Mouse (Mus musculus) thymus, postnatal 36 days (tissue): ENCODE data around the gene Rxrg.
A peak's percentile ranks its signal among the peaks of the same experiment; 100 is the strongest.

Experiments
- DNase-seq, 2 experiments: peaks; one replicate each; pipeline ENCODE4 v3.0.0; 2022; ENCODE audit warnings: mixed read lengths in 2 of 2

Rxrg gene

DNA sequence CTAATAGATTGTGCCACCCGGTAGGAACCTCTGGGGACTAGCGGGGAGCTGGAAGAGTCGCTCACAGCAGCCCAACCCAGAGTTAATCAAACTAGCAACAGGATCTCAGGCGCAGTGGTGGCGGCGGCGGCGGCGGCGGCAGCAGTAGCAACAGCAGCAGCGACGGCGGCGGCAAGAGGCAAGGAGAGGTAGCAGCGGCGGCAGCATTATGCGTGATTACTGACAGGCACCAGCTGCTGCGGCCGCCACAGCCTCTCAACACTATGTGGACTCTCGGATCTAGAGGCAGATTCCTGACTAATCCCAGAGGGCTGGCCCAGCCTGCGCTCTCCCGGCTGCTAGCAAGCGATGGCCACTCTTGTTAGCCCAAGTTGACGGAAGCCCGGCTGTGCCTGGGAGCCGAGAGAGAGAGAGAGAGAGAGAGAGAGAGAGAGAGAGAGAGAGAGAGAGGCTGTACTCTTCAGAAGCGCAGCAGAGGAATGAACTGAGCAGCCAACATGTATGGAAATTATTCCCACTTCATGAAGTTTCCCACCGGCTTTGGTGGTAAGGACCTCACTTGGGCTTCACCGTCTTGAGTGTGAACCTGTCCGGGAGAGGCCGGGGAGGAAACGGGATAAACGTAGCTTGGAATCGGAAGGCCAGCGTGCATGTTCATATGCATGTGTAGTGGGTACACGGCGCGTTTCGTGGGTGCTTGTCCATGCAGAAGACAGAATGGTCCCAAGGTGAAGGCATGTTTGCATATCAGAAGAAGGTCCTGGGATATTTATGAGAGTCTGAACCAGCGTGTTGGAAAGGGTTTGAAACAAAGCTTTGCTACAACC, at the start of gene Rxrg:
Rxrg (plus strand) TSS at position 130 of the 827 bp plus-strand sequence.
- DNase-seq, result peak in 1 of 2 experiments; percentile 6

DNA sequence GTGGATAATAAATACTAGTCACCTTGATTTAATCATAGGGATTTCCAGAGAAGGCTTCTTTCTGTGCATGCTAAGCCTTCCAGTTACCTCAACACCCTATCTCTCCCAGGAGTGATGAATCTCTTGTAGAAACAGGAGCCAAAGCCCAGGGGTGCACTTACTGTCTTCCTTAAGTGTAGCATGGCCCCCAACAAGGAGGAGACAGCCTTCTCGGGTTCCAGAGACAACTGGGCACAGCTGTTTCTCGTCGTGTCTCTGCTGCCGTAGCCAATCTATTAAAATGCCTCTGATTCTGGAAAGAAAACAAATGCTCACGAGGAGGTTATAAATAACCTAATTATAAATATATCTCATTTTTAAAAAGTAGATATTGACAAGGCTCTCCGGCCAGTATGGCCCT, 48.9 kb upstream of the Rxrg start:
- DNase-seq, result no peak

DNA sequence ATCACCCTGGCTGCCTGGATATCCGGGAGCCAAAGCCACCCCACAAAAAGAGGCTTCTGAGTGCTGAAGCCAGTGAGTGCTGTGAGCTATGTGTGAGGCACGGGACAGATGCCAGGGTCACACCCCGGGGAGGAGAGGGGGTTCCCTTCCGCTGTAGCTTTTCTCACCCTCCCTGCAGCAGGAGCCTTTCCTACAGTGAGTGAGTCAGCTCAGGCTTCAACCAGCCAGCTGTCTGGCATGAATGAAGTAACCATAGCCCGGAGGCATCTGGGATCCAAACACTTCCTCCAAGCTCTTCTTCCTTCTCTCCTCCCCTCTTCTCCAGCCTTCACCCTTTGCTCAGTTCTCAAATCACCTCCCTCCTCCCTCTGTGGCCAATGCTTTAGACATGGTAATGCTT, 46.6 kb upstream of the Rxrg start:
- peak in 1 of 2 experiments; percentile 12 for DNase-seq

GRCm38 (mm10) chr1:167553959-167554526, 44.1 kb upstream of the Rxrg start:
- no peak for DNase-seq

DNA sequence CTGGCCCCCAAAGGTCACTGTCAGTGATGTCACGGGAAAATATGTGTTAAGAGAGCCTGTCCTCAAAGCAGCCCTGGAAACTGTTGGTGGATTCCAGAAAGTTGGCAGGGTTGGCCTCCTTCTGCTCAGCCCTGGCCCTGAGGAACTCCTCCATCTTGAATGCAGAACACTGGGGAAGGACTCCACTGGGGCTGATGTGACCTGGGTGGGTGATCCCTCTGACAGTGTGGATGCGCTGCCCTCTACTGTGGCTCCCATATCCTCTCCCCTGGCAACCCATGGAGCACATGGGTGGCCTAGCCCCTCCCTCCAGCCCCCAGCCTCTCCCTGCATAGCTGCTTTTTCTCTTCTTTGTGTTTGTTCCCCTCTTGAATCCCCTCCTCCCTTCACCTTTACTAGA, 31.6 kb upstream of the Rxrg start:
- no peak for DNase-seq

DNA sequence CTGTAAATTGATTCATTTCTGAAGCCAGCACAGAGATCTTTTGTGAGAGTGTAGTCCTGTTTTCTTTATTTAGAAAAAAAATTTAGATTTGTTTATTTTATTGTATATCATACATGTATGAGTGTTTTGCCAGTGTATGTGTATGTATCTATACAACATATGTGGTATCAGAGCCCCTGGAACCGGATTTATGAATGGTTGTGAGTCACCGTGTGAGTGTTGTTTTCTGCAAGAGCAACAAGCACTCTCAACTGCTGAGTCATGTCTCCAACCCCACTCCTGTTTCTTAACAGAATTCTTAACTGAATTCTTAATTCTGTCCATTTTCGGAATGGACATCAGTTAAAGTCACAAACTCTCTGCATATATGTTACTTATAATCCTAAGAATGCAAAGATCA, 19.1 kb upstream of the Rxrg start:
- no peak for DNase-seq

GRCm38 (mm10) chr1:167583195-167583594, 15.0 kb upstream of the Rxrg start:
- no peak for DNase-seq

DNA sequence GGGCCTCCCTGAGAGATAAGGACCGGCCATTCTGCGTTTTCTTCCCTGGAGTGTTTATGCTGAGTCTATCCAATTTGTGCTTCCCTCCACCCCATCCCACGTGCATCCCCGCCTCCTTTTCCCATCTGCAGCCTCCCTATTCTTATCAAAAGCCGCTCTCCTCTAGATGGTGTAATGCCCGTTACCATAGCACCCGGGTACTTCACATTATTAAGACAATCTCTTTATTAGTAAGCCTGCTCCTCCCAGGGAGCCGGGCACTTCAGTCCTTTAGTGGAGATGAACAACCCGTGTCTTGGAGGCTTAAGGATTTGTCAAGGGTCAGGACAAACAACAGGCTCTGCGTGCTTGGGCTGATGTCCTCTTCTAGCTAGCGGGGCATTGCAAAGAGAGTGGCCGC, 14.3 kb upstream of the Rxrg start:
- DNase-seq, result no peak

GRCm38 (mm10) chr1:167588747-167589558, 9.2 kb upstream of the Rxrg start:
- no peak for DNase-seq

DNA sequence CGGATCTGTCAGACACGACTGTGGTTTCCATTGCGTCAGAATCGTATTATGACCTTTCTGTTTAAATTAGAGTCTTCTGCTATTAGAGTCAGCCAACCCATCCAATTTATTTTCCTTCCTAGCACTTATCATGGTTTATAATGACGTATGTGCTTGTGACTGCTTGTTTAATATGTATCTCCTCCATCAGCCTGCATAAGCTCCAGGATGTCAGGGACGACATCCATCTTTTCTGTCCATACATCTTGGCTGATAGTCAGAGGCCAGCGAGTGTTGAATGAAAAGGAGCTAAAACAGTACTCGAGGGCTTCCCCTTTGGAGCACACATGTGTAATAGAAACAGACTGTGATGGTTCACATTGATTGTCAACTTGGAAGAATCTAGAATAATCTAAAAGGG, 6.0 kb upstream of the Rxrg start:
- DNase-seq, result no peak

- DNase-seq, result no peak
These were observed 1.1 kb downstream of the Rxrg start for GRCm38 (mm10) chr1:167599211-167599735.

DNA sequence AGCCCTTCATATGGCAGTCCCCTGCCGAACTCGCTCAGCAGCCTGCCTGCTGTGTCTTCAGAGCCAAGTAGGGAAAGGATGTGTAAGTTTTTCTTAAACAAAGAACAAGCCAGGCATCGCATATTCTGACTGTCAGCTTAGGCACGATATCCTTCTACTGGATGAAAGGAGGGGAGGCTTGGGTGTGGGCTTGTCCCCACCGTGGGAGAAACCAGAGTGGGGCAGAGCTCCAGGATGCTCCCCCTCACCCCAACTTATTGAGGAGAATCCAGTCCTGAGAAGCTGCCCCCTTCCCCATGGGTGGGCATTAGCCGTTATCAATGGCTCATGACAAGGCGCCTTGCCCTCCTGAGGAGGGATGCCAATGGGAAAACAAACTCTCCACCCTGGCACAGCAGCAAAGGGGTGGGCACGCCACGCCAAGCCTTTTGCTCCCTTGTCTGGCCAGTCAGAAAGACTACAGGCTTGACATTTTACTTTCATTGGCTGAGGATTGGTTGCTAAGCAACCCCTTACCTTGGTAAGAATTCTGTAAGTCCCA, 10.1 kb downstream of the Rxrg start:
- no peak for DNase-seq

- no peak for DNase-seq
These were observed 18.9 kb downstream of the Rxrg start for GRCm38 (mm10) chr1:167617131-167617530.

DNA sequence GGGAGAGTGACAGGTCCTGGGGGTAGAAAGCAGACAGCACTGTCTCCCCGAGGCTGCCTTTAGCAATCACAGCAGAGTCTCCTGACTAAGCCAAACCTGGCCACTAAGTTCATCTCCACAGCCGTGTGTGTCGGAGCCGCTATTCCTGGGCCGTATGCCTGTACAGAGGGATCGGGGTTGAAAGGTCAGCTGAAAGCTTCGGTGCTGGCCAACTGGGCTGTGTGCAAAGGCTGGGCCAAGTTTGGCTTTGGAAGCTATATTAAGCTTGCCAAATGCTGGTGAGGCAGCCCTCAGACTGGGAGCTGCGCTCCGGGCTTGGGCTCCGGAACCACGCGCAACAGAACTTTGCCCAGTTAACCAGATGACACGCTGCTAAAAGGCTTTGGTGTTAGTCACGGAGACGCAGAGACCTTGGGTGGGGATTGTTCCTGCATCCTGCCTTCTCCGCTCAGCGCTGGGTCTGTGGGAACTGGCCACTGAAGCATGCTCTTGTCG, 19.9 kb downstream of the Rxrg start:
- DNase-seq, result no peak

GRCm38 (mm10) chr1:167620206-167620795, 22.1 kb downstream of the Rxrg start:
- DNase-seq, result no peak

GRCm38 (mm10) chr1:167625098-167625497, 26.9 kb downstream of the Rxrg start:
- no peak for DNase-seq

DNA sequence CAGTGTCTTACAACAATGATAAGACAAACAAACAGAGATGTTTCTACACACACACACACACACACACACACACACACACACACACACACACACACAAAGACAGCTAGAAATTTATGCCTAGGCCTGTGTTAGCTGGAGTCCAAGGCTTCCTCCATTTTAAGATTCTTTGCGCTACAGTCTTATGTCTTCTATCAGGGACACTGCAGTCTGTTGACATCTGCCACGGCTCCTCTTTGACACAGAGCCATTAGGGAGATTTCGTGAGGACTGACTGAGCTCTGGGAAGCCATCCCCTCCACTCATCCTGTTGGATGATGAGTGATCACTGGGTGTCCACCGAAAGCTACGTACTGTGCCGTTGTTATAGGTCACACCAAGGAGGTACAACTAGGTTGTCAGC, 33.6 kb downstream of the Rxrg start:
- no peak for DNase-seq

DNA sequence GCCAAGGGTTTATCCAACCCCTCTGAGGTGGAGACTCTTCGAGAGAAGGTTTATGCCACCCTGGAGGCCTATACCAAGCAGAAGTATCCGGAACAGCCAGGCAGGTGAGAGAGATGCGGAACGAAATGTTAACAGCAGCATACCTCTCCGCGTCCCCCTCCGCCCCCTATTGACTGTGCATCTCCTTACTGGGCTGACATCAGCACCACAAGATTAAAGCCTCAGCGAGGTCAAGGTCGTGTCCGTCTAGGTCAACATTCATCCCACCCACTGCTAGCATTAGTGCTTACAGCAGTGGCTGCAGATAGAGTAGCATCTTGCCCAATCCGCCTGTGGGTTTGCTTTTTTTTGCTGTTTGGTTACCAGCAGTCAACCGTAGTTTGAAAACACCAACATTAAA, 37.5 kb downstream of the Rxrg start:
- DNase-seq, result no peak

GRCm38 (mm10) chr1:167636948-167637347, 38.8 kb downstream of the Rxrg start:
- DNase-seq, result peak; percentile 18 to 22

DNA sequence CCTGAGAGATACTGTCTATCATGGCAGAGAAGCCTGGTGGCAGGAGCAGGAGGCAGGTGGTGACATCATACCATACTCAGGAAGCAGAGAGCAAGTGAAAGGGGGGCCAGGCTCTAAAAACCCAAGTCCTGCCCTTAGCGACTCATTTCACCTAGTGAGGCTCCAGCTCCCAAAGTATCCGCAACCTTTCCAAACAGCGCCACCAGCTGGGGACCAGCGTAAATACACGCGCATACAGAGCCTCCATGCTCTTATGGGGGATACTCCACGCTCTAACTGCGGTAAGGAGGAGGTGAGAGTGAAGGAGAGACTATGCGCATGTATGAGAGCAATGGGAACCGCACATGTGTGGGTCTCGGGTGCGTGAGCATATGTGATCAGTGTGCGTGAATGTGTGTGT, 39.9 kb downstream of the Rxrg start:
- peak; percentile 11 to 19 for DNase-seq

DNA sequence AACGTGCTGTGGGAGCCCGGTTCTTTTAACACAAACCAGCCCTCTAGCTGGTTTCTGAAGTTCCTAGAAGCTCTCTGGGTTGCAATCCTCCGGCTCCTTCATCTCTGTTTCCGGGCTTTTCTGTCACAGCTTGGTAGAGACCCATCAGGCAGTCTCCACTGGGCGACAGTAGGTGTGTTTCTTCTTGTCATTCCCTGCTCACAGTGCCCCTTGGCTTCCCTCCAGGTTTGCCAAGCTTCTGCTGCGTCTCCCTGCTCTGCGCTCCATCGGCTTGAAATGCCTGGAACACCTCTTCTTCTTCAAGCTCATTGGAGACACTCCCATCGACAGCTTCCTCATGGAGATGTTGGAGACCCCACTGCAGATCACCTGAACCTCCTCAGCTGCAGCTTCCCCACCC, 40.7 kb downstream of the Rxrg start:
- no peak for DNase-seq

DNA sequence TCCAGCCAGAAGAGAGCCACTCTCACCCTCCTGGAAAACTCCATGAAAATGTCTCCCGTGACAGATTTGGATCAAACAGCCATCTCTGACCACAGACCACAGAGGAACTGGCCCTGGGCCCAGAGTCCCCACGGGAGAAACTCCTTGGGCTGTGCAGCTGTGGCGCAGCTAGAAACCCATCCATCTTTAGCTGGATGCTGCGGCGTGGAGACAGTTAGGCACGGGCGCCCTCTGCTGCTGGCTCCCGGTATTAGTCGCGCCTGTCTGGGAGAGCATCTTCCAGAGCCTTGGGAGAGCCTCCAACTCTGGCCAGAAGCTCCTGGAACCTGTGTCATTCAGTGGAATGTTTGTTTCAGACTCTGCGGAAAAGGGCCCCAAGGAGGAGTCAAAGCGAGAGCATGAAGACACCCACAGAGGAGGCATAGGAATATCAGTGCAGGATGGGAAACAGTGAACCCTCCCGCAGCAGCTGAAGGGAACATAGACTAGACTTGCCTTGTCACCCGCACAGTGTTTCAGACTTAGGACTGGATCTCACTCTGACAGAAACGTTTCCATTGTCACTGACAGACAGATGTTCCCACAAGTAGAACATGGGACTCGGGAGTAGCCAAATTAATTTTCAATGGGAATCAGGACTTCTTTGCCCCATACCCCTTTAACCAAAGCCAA, 46.8 kb downstream of the Rxrg start:
- peak; percentile 32 to 53 for DNase-seq
